Mouse (Mus musculus): ENCODE results near the gene Gm12886. TPM values are rescaled to one million over a fixed set of nuclear protein-coding genes. Genes with fewer than 3 reads are reported as not detected.

The Gm12886 gene
- polyA plus RNA-seq (2014; fragmentation: Nextera tagmentation; extraction: Ambion mirVana) = not detected in 2 replicates

DNA sequence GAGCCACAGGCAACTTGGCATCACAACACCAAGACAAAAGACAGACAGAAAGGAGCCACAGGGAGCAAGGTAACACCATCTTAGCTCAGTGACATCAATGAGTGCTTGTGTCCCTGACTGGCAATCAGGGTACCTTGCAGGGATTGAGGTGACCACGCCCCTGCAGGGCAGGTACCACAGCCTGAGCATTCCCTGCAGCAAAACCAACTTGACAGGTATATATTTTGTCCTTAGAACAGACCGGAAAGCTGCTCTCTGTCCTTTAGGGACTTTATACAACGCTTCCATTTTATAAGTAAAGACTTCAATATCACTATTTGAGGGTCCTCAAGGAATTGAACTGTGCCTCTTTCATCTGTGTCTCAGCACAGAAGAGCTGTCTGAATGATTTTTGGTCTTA lies at the start of gene Gm12886:
Gm12886 (minus strand) TSS at position 101 of the 400 bp plus-strand sequence.
- Histone ChIP-seq H3K9ac (ENCODE audit: low read depth, low read length) (no peak within 1 kb of the TSS), H3K27ac (ENCODE audit: low read depth, low read length) (no peak within 1 kb of the TSS), H3K27me3 (replicated peaks; ENCODE audit: control insufficient read depth, insufficient read depth, low read length) (no peaks in the 10 kb centered on the region), H3K4me3 (ENCODE audit: low read depth, low read length) (no peak within 1 kb of the TSS), H3K9me3 (ENCODE audit: control insufficient read depth, low read length) (peaks cover 3% of the 10 kb centered on the region; the same call in 1 of the 2 replicates), H3K36me3 (ENCODE audit: control insufficient read depth, insufficient read depth, low read length) (no peaks in the 10 kb centered on the region), H3K4me1 (replicated peaks; ENCODE audit: control insufficient read depth, insufficient read depth, low read length) (no peaks in the 10 kb centered on the region), H3K4me2 (no peak within 1 kb of the TSS)
- no peak for ATAC-seq (replicated peaks; ENCODE audit: low FRiP score)
- DNase-seq (ENCODE audit: low spot score) = no peak
- WGBS = 43% methylated on average over 3 of the region's 3 CpGs

Other genes with a start within 250 kb of the Gm12886 start
- gene Rlf, start 208.0 kb downstream of the Gm12886 start, polyA plus RNA-seq (2014; fragmentation: Nextera tagmentation; extraction: Ambion mirVana) = 18.8 and 19.0 TPM in 2 replicates
- not detected in 2 replicates for gene Gm12888, start 98.2 kb downstream of the Gm12886 start, polyA plus RNA-seq (2014; fragmentation: Nextera tagmentation; extraction: Ambion mirVana)
- not detected in 2 replicates for gene Gm12887, start 199.0 kb upstream of the Gm12886 start, polyA plus RNA-seq (2014; fragmentation: Nextera tagmentation; extraction: Ambion mirVana)